Mouse (Mus musculus) brain, embryonic 14.5 days (tissue): ENCODE data around the gene Kpna1.

Experiments
- CTCF ChIP-seq: fragments of 200-500 bp; IDR thresholded peaks from 2 replicates; pipeline ENCODE4 v1.5.1; 2012; ENCODE audit warnings: inconsistent platforms, mild to moderate bottlenecking, moderate library complexity, borderline replicate concordance; ENCODE audit not compliant: insufficient read depth, insufficient read length; ENCODE audit errors: extremely low read depth
- POLR2A ChIP-seq: fragments of 200-500 bp; IDR thresholded peaks from 2 replicates; pipeline ENCODE4 v1.6.1; 2012; ENCODE audit warnings: mild to moderate bottlenecking, inconsistent platforms, borderline replicate concordance; ENCODE audit not compliant: poor library complexity, insufficient read depth, insufficient read length, severe bottlenecking; ENCODE audit errors: extremely low read depth

DNA sequence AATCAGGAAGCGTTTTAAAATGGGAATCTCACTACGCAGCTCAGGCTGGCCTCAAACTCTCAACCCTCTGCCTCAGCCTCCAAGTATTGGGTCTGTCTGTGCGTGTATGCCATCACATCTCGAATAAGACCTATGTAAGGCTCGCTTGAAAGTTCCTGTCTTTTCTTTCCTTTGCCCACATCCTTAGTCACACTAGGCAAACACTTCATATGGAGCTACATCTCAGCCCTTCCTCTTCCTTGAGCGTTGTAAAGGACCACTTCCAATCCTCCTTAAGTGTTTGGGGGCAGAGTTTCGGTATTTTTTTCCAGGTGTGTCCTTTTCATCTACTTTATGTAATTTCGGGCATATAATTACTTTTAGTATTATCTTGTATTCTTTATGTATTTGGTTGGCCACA lies 76.4 kb downstream of the Kpna1 start:
- TF ChIP-seq CTCF = no peak
- TF ChIP-seq POLR2A = no peak
